ENCODE assay signal across 13 mouse cellular contexts in genomic region chr4:103123086-103123485, GRCm38 (mm10). TPM values are rescaled to one million over a fixed set of nuclear protein-coding genes. Genes with fewer than 3 reads are reported as not detected.
A peak's percentile ranks its signal among the peaks of the same experiment; 100 is the strongest.
DNase-seq lines count a peak whose midpoint lies in the region; ATAC-seq and TF ChIP-seq lines count a peak whose summit lies in the region.
"Had no signal": no experiment of that assay in that cellular context is flagged by ENCODE, and none has a peak within 500 bp of the region (broad histone marks: within the 10 kb centered on the region; RNA-seq: fewer than 3 reads in every experiment).

No protein-coding gene starts in this region.

- TF ChIP-seq CTCF in lung, postnatal 0 days (IDR thresholded peaks at IDR 0.05) = no peak
- TF ChIP-seq CTCF in lung, adult 2 months (IDR thresholded peaks at IDR 0.05; ENCODE audit: insufficient read depth, low read length) = no peak
- TF ChIP-seq CTCF in forebrain, postnatal 0 days (IDR thresholded peaks at IDR 0.05; ENCODE audit: low read depth) = no peak

- H3K4me2 ChIP-seq in lung, postnatal 0 days (replicated peaks; ENCODE audit: low read depth, low read length) = peak overlapping the region; percentile 22; the same call in 1 of the 2 replicates
- no peak overlapping the region for H3K4me2 ChIP-seq in forebrain, postnatal 0 days (ENCODE audit: low read depth)

- no peak overlapping the region for H3K4me3 ChIP-seq in lung, postnatal 0 days (ENCODE audit: low read depth, low read length)
- no peak overlapping the region for H3K4me3 ChIP-seq in lung, adult 2 months (replicated peaks; ENCODE audit: extremely low read depth, low read depth, low read length)
- H3K4me3 ChIP-seq in forebrain, postnatal 0 days (ENCODE audit: low read depth, low read length) = no peak overlapping the region
- H3K4me3 ChIP-seq: limb, embryonic 10.5 days had no signal

- WGBS in lung, postnatal 0 days = 27% methylated on average over 2 of the region's 2 CpGs
- 12% methylated on average over 2 of the region's 2 CpGs for WGBS in lung, adult 2 months
- 64% methylated on average over 2 of the region's 2 CpGs for WGBS in forebrain, postnatal 0 days

- no peaks in the 10 kb centered on the region for H3K36me3 ChIP-seq in lung, postnatal 0 days (ENCODE audit: insufficient read depth, low read length)
- no peaks in the 10 kb centered on the region for H3K36me3 ChIP-seq in forebrain, postnatal 0 days (ENCODE audit: insufficient read depth)
- H3K36me3 ChIP-seq: limb, embryonic 10.5 days had no signal

- no peak overlapping the region for H3K27ac ChIP-seq in lung, postnatal 0 days (ENCODE audit: low read length)
- H3K27ac ChIP-seq in forebrain, postnatal 0 days (ENCODE audit: low read depth, low read length) = no peak overlapping the region
- H3K27ac ChIP-seq: limb, embryonic 10.5 days had no signal

- no peak for TF ChIP-seq POLR2A in lung, adult 2 months (IDR thresholded peaks at IDR 0.05; ENCODE audit: borderline replicate concordance, extremely low read depth, low read depth, low read length)

- peaks cover 12% of the 10 kb centered on the region for H3K4me1 ChIP-seq in lung, postnatal 0 days (ENCODE audit: insufficient read depth, low read depth, low read length)
- peaks cover 21% of the 10 kb centered on the region for H3K4me1 ChIP-seq in lung, adult 2 months (ENCODE audit: control insufficient read depth, insufficient read depth, low read length)
- H3K4me1 ChIP-seq in forebrain, postnatal 0 days (ENCODE audit: insufficient read depth) = 0 out of 2 replicates have a peak, but pooled peaks cover 3% of the 10 kb centered on the region

- peak; percentile 18 for DNase-seq in adrenal gland, adult 2 months
- no peak for DNase-seq in adrenal gland, adult 8-10 months
- DNase-seq in lung, postnatal 0 days (ENCODE audit: low spot score) = no peak
- no peak for DNase-seq in lung, adult 2 months
- DNase-seq in cerebellum, postnatal 4 days (ENCODE audit: low spot score in 2 of 2) = no peak
- no peak for DNase-seq in forebrain, postnatal 0 days
- DNase-seq: cerebellum, postnatal 36 days; gastrocnemius, postnatal 36 days; kidney, postnatal 10 days; midbrain, embryonic 14.5 days had no signal

- TF ChIP-seq EP300 in lung, postnatal 0 days (IDR thresholded peaks at IDR 0.05) = no peak

- H3K27me3 ChIP-seq in lung, postnatal 0 days (replicated peaks; ENCODE audit: insufficient read depth, low read length) = no peaks in the 10 kb centered on the region
- H3K27me3 ChIP-seq in forebrain, postnatal 0 days (ENCODE audit: insufficient read depth, low read length) = no peaks in the 10 kb centered on the region

- H3K9ac ChIP-seq in lung, postnatal 0 days (replicated peaks; ENCODE audit: low read depth) = no peak overlapping the region
- H3K9ac ChIP-seq in forebrain, postnatal 0 days = no peak overlapping the region

- no peaks in the 10 kb centered on the region for H3K9me3 ChIP-seq in lung, postnatal 0 days (ENCODE audit: low read length)
- H3K9me3 ChIP-seq in forebrain, postnatal 0 days (ENCODE audit: low read length) = no peaks in the 10 kb centered on the region
- H3K9me3 ChIP-seq: limb, embryonic 10.5 days had no signal

- ATAC-seq in lung, postnatal 0 days = no peak
- peak; percentile 8 to 48; a peak in 3 of 4 replicates for ATAC-seq in hematopoietic stem cell, adult 5-6 weeks (replicated peaks in 1 of 2; ENCODE audit: insufficient read depth in 1 of 2, low FRiP score in 2 of 2, low TSS enrichment in 1 of 2, low read depth in 1 of 2, poor library complexity in 2 of 2, severe bottlenecking in 2 of 2)
- peak; percentile 27; the same call in 1 of the 2 replicates for ATAC-seq in megakaryocyte-erythroid progenitor cell, adult 5-6 weeks (replicated peaks; ENCODE audit: low FRiP score, low TSS enrichment, poor library complexity, severe bottlenecking)
- no peak for ATAC-seq in forebrain, postnatal 0 days

RNA-seq across cellular contexts. Expression of gene Wdr78, which starts 8.7 kb away (rescaled TPM):
- 1 to 10 TPM; 5.7 TPM for total RNA-seq in adrenal gland, adult 2 months (2021)
- 0.86 and 1.1 TPM in 2 replicates for polyA plus RNA-seq in adrenal gland, adult 2 months (2012; rRNA removed)
- total RNA-seq in adrenal gland, adult 8-10 months (2022) = 1 to 10 TPM; 6.2 to 8.7 (median 7.8) TPM
- 2.8 and 5.3 TPM in 2 replicates for polyA plus RNA-seq in lung, postnatal 0 days (2015; fragmentation: Nextera tagmentation; extraction: Ambion mirVana)
- polyA plus RNA-seq in lung, adult 2 months (2012; rRNA removed) = 2.8 and 5.6 TPM in 2 replicates
- 5.4 and 6.6 TPM in 2 replicates for total RNA-seq in hematopoietic stem cell, adult 5-6 weeks (2017)
- total RNA-seq in megakaryocyte-erythroid progenitor cell, adult 5-6 weeks (2014; fragmentation: Nextera tagmentation) = 2.7 and 5.0 TPM in 2 replicates
- total RNA-seq in megakaryocyte-erythroid progenitor cell, adult 5-6 weeks (2017) = 1.6 and 9.8 TPM in 2 replicates
- 6.7 and 10.0 TPM in 2 replicates for total RNA-seq in forebrain, postnatal 0 days (2014; rRNA removed)
- polyA plus RNA-seq in forebrain, postnatal 0 days (2015; fragmentation: Nextera tagmentation; extraction: Ambion mirVana) = 1.6 and 2.9 TPM in 2 replicates

RNA-seq across cellular contexts. Expression of gene Mier1, which starts 8.9 kb away (rescaled TPM):
- total RNA-seq in adrenal gland, adult 2 months (2021) = 10 to 100 TPM; 50.3 to 62.0 TPM
- polyA plus RNA-seq in adrenal gland, adult 2 months (2012; rRNA removed) = 5.7 and 7.3 TPM in 2 replicates
- 10 to 100 TPM; 63.1 to 86.2 (median 68.2) TPM for total RNA-seq in adrenal gland, adult 8-10 months (2022)
- polyA plus RNA-seq in lung, postnatal 0 days (2015; fragmentation: Nextera tagmentation; extraction: Ambion mirVana) = 47.1 and 49.2 TPM in 2 replicates
- polyA plus RNA-seq in lung, adult 2 months (2012; rRNA removed) = 9.5 and 13.9 TPM in 2 replicates
- 111 and 118 TPM in 2 replicates for total RNA-seq in hematopoietic stem cell, adult 5-6 weeks (2017)
- total RNA-seq in megakaryocyte-erythroid progenitor cell, adult 5-6 weeks (2014; fragmentation: Nextera tagmentation) = 82.0 and 90.2 TPM in 2 replicates
- 95.3 and 101 TPM in 2 replicates for total RNA-seq in megakaryocyte-erythroid progenitor cell, adult 5-6 weeks (2017)
- total RNA-seq in forebrain, postnatal 0 days (2014; rRNA removed) = 43.6 and 82.3 TPM in 2 replicates
- polyA plus RNA-seq in forebrain, postnatal 0 days (2015; fragmentation: Nextera tagmentation; extraction: Ambion mirVana) = 17.4 and 32.6 TPM in 2 replicates

Comparison
In these comparisons a context has a peak if more than half of its experiments do, and no peak if none do; other contexts are left out.
1. ATAC-seq: peak in hematopoietic stem cell, adult 5-6 weeks (2 of 2) and megakaryocyte-erythroid progenitor cell, adult 5-6 weeks (single experiment); none in lung, postnatal 0 days (single experiment) and forebrain, postnatal 0 days (single experiment).